Mouse (Mus musculus): ENCODE measurements around the gene Erh.

Erh gene

DNA sequence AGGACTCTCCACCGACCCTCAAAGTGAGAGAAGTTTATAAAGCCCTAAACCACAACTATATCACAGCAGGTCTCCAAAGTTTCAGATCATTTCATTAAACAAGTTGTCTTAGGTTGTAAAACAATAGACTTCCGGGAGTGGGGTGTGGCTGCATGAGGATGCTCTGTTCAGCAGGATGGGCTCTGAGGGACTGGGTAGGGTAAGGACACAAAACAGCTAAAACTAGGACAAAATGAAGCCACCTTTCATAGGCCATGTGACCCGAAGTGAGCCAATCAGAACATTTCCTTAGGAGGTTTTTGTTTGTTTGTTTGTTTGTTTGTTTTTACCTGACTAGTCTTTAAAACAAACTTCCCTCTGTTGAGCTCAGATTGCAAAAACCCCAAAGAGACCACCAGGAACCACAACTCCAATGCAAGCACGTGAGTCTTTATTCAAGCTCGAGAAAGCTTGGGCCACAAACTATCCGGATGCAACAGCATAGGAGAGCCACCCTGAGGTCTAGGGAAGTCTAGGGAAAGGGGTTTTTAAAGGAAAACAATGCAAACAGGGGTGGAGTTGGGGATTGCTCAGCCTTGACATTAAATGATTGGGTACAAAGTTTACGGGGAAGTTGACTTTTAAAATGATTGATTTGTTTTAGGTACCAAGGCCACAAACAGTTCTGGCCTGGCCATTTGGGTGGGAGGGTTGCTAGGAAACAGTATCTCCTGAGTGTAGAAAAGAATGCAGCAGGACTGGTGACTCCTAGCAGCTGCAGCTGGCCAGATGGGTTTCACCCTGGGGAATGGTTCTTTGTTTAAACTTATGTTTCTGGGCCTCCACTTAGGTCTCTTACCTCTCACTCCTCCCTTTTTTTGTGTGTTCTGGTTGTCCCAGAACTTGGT is 28.5 kb downstream of the Erh start:
- DNase-seq (ENCODE audit: low read depth, low spot score), result no peak

- DNase-seq (ENCODE audit: low read depth, low spot score), result no peak
Observed at GRCm38 (mm10) chr12:80612113-80612791, 31.9 kb downstream of the Erh start.

- DNase-seq (ENCODE audit: low read depth, low spot score), result no peak
Observed at GRCm38 (mm10) chr12:80609928-80610327, 34.2 kb downstream of the Erh start.

DNA sequence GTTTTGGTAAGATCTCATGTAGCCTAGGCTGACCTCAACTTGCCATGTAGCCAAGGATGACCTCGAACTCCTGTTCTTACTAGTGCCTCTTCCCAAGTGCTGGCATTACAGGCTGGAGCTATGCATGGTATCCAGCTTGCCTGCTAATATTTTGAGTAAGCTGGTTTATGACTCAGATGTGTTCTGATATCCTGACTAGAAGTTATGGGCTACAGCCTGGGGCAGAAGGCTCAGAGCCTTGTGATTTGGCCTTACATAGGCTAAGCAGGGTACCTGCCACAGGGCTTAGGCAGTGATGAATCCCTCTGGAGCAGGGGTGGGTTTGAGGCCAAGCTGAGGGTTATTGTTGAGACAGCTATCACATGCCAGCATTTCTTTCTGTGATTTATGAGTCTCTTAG is 35.6 kb downstream of the Erh start:
- DNase-seq (ENCODE audit: low read depth, low spot score), result no peak

GRCm38 (mm10) chr12:80604218-80604617 is 39.9 kb downstream of the Erh start:
- DNase-seq (ENCODE audit: low read depth, low spot score), result no peak

DNA sequence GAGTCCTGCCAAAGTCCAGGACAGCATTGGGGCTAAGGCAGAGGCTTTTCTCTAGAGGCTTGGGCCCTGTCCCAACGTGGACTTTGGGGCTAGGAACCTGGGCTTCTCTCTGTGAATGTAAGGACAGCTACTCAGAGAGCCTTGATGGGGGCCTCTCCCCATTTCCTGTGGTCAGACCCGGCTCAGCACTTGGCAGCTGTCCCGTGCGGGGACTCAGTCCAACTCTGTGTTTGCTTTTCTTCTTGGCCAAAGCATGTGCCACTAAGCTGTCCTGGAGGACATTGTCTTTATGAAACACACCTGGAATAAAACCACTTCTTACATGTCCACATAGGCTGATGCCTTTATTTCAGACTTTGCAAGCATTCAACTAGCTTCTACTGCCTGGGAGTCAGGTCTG is 40.6 kb downstream of the Erh start:
- DNase-seq (ENCODE audit: low read depth, low spot score), result no peak

GRCm38 (mm10) chr12:80602432-80602831 is 41.7 kb downstream of the Erh start:
- no peak for DNase-seq (ENCODE audit: low read depth, low spot score)

GRCm38 (mm10) chr12:80601597-80602269 is 42.4 kb downstream of the Erh start:
- no peak for DNase-seq (ENCODE audit: low read depth, low spot score)

DNA sequence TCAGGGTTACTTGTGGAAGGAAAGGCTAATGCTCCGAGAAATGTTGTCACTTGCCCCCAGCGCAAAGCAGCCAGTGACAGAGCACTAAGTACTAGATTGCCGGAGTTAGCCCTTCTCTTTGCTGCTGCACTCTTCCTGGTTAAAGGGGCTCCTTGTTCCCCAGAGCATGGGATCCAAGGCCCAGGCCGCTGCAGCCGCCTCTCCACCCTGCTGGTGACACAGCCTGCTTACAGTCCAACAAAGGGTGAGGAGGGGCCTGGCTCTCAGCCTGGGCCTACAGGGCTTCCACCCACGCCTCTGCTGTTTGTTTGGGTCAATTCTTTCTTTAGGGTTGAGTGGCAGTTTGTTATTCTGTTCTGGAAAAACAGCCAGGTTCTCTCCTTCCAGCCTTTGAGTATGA is 45.4 kb downstream of the Erh start:
- no peak for DNase-seq (ENCODE audit: low read depth, low spot score)

- no peak for DNase-seq (ENCODE audit: low read depth, low spot score)
Observed at GRCm38 (mm10) chr12:80598236-80598635, 45.9 kb downstream of the Erh start.

DNA sequence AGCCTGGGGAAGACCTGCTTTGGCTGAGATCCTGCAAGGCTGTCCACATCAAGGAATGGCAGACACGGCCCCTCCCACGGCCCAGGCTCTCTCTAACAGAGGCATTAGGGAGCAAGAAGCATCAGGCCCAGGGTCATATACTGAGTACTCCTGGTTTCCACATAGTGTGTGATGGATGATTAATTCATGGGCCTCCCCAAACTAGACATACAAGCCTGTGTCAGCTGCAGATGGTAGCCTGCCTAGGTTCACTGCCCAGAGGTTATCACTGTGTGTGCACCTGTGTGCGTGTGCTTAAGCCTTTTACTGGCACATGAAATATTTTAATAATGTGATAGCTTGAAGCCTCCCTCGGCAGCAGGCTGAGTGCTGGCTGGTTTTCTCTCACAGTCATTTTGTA is 48.2 kb downstream of the Erh start:
- DNase-seq (ENCODE audit: low read depth, low spot score), result no peak

GRCm38 (mm10) chr12:80595566-80595965 is 48.6 kb downstream of the Erh start:
- no peak for DNase-seq (ENCODE audit: low read depth, low spot score)

GRCm38 (mm10) chr12:80594781-80595180 is 49.4 kb downstream of the Erh start:
- no peak for DNase-seq (ENCODE audit: low read depth, low spot score)

DNA sequence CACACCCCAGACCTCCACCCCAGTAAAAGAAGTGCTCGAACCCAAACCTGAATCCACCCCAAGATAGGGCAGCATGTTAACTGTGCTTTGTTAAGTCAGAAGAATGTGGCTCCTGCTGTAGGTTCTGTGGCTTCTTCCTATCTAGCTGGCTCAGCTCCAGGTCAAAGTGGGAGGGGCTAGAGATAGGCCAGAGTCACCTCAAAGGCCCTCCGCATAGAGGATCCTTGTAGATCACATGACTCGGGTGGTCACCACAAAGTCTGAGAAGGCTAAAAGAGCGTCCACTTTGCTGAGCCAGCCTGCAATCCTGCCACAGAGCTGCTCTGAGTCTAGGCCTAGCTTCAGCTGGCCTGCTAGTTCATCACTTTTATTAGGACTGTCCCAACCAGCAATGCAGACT is 50.0 kb downstream of the Erh start:
- DNase-seq (ENCODE audit: low read depth, low spot score), result no peak

DNA sequence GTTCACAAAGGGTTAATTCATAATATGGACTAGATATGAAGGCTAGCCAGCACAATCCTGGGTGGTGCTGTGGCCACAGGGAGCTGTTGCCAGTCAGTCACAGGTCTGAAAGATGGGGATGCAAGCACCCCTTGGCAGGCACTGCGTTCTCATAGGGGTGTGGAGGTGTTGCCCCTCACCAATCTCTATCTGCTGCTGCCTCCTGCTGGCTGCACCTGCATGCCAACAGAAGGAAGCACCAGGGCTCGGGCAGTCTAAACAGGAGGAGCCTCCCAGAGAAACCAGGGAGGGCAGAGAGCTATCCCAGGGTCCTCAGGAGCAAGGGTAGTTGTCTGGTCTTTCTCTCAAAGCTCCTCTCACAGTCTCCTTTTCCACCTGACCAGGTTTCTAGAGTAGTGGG is 59.2 kb downstream of the Erh start:
- peak; percentile 12 for DNase-seq (ENCODE audit: low read depth, low spot score)

Data from CD4-positive, CD25-positive, alpha-beta regulatory T cell, adult 2 months (primary cell).